Mouse (Mus musculus) liver, adult 2 months (tissue): ENCODE measurements around the gene Samd5.

Experiments used
- CTCF ChIP-seq: fragments of 200-500 bp; IDR thresholded peaks from 2 replicates; pipeline ENCODE4 v1.5.1; 2011; ENCODE audit warnings: low read depth, low read length, control low read depth
- POLR2A ChIP-seq: fragments of 200-500 bp; IDR thresholded peaks from 2 replicates; pipeline ENCODE4 v1.6.1; 2011; ENCODE audit warnings: low read length, control low read depth; ENCODE audit not compliant: insufficient read depth; ENCODE audit errors: extremely low read depth

GRCm38 (mm10) chr10:9646391-9646790, 28.6 kb downstream of the Samd5 start:
- TF ChIP-seq POLR2A: no peak
- no peak for TF ChIP-seq CTCF
